Mouse (Mus musculus) megakaryocyte, embryonic 14.5 days (primary cell): ENCODE measurements around the gene Atp2b4.

Experiments used
- FLI1 ChIP-seq: IDR thresholded peaks from 2 replicates; pipeline ENCODE4 v1.6.1; 2012; ENCODE audit warnings: low read length, inconsistent platforms, mixed read lengths
- GATA1 ChIP-seq: IDR thresholded peaks from 3 replicates; pipeline ENCODE4 v1.6.1; 2012; ENCODE audit warnings: mixed read lengths, low read length, inconsistent platforms, borderline replicate concordance

- TF ChIP-seq GATA1 (no peak), FLI1 (no peak)
Measured at GRCm38 (mm10) chr1:133656811-133657210, 144.0 kb downstream of the Atp2b4 start.
